Mouse (Mus musculus) liver, embryonic 14.5 days (tissue): Measurements from ENCODE around the gene Dhps. TPM values are rescaled to one million over a fixed set of nuclear protein-coding genes. Genes with fewer than 3 reads are reported as not detected.
A peak's percentile ranks its signal among the peaks of the same experiment; 100 is the strongest.

Experiments used
- ATAC-seq: fragments of 200-750 bp; cut with Nextera tagmentation; 2 replicates; pipeline ENCODE4 v1.8.0; 2017; ENCODE audit warnings: moderate number of reproducible peaks, mild to moderate bottlenecking, moderate library complexity; ENCODE audit not compliant: insufficient read depth
- DNase-seq, 3 experiments: peaks; one replicate each; pipeline ENCODE4 v3.0.0-alpha.2; 2012 to 2013; ENCODE audit warnings: low read depth in 3 of 3, low spot score in 3 of 3
- H3K27ac ChIP-seq: fragments of 300-500 bp; sonication (generic); 2 replicates; pipeline ENCODE4 v1.5.1; 2014; ENCODE audit warnings: moderate library complexity, mild to moderate bottlenecking, control low read depth, inconsistent platforms
- H3K27me3 ChIP-seq: fragments of 300-500 bp; sonication (generic); 2 replicates; pipeline ENCODE4 v1.6.1; 2014; ENCODE audit warnings: mild to moderate bottlenecking, low read length, moderate library complexity; ENCODE audit not compliant: control insufficient read depth, insufficient read depth
- H3K36me3 ChIP-seq: fragments of 300-500 bp; sonication (generic); replicated peaks from 2 replicates; pipeline ENCODE4 v1.6.1; 2014; ENCODE audit warnings: low read depth; ENCODE audit not compliant: control insufficient read depth, insufficient read depth
- H3K4me1 ChIP-seq, 2 experiments: fragments of 200-500 bp in 1 of 2; fragments of 300-500 bp in 1 of 2; sonication (generic) in 1 of 2; replicated peaks; 2 replicates each; pipeline ENCODE4 v1.6.1; 2012 to 2014; ENCODE audit warnings: antibody characterized with exemption in 1 of 2, inconsistent platforms in 1 of 2, low read length in 1 of 2; ENCODE audit not compliant: control insufficient read depth in 2 of 2, insufficient read depth in 2 of 2
- H3K4me2 ChIP-seq: fragments of 300-500 bp; sonication (generic); 2 replicates; pipeline ENCODE4 v1.6.1; 2014; ENCODE audit warnings: low read depth, mild to moderate bottlenecking, control low read depth, moderate library complexity
- H3K4me3 ChIP-seq, 2 experiments: fragments of 200-500 bp in 1 of 2; fragments of 300-500 bp in 1 of 2; sonication (generic) in 1 of 2; 2 replicates each; pipeline ENCODE4 v1.5.1; 2012 to 2014; ENCODE audit warnings: low read depth in 2 of 2, low read length in 2 of 2, mild to moderate bottlenecking in 2 of 2, control low read depth in 1 of 2, inconsistent platforms in 1 of 2, moderate library complexity in 1 of 2; ENCODE audit not compliant: insufficient read depth in 1 of 2
- H3K9ac ChIP-seq: fragments of 300-500 bp; sonication (generic); replicated peaks from 2 replicates; pipeline ENCODE4 v1.6.1; 2014; ENCODE audit warnings: mild to moderate bottlenecking, control low read depth, moderate library complexity
- H3K9me3 ChIP-seq: fragments of 300-500 bp; sonication (generic); 2 replicates; pipeline ENCODE4 v1.6.1; 2016; ENCODE audit warnings: low read length, mixed read lengths; ENCODE audit not compliant: control insufficient read depth
- CTCF ChIP-seq: IDR thresholded peaks from 2 replicates; pipeline ENCODE4 v1.5.1; 2016; ENCODE audit warnings: antibody characterized with exemption, low read depth, control low read depth
- EP300 ChIP-seq: IDR thresholded peaks from 2 replicates; pipeline ENCODE4 v1.6.1; 2016; ENCODE audit warnings: antibody characterized with exemption, low read depth
- WGBS: fragments of 180-500 bp; shearing (Covaris S2); extraction: QIAGEN DNeasy Blood & Tissue Kit; methylation state at CpG from one replicate; pipeline ENCODE4 v1.1.7; 2014; ENCODE audit not compliant: insufficient replicate concordance; 5-methylcytosine and 5-hydroxymethylcytosine counted together
- polyA plus RNA-seq, 2 experiments: library from polyadenylated mRNA; depleted of rRNA in 1 of 2; stranded (reverse) in 1 of 2; unstranded in 1 of 2; fragments of >200 nt; fragmentation: Nextera tagmentation in 1 of 2; extraction: Ambion mirVana in 1 of 2; gene quantifications; 2 replicates each; pipeline versions ENCODE4 v1.2.1 to v1.2.3; 2012 to 2014

Gene Dhps
- polyA plus RNA-seq, 2 experiments: 21.5 to 36.4 TPM

DNA sequence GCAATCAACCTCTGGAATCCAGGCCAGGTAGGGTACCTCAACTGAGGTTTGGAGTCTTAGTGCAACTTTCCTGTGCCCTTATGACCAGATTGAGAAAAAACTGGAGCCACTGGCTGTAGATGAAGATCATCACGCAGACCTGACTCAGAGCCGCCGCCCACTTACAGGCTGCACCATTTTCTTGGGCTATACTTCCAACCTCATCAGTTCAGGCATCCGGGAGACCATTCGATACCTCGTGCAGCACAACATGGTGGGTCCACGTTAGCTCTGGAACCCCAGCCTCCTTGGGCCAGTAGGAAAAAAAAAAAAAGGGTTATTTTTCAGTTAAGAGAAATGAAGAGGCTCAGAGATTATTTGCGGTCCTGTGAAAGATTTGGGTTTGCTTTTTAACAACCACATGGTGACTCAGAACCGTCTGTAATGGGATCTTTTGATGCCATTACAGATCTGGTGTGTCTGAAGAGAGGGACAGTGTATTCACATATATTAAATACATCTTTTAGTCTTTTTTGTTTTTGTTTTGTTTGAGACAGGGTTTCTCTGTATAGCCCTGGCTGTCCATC lies 890 bp downstream of the Dhps start:
- Histone ChIP-seq H3K27ac (peak overlapping the region; percentile 61; the same call in 1 of the 2 replicates), H3K4me3 (peak overlapping the region; percentile 78 to 79), H3K9ac (peak overlapping the region; percentile 77), H3K4me1 (peaks cover 32 to 38% of the 10 kb centered on the region in 2 experiments), H3K4me2 (peak overlapping the region; percentile 92), H3K9me3 (no peaks in the 10 kb centered on the region), H3K36me3 (peaks cover 19% of the 10 kb centered on the region), H3K27me3 (no peaks in the 10 kb centered on the region)
- no peak for ATAC-seq
- TF ChIP-seq CTCF (no peak), EP300 (no peak)
- WGBS: 28% methylated on average over 9 of the region's 9 CpGs
- no peak for DNase-seq

DNA sequence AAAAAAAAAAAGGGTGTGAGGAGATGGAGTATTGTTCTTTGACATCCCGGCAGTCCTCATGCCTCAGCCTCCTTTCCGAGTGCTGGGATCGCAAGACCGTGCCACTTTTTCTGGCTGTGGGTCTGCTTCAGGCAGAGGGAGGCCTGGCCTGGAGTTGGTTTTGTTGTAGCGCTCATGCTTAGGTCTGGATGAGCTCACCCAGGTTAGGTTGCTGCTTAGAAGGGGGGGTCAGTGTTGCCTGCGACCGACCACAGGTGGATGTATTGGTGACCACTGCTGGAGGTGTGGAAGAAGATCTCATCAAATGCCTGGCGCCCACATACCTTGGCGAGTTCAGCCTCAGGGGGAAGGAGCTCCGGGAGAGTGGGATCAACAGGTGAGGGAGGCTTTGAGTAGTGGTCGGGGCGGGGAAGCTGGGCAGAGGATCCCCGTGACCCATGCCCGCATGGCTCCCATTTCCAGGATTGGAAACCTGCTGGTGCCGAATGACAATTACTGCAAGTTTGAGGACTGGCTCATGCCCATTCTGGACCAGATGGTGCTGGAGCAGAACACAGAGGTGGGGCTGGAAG lies 1.6 kb downstream of the Dhps start:
- no peak for DNase-seq
- Histone ChIP-seq H3K9ac (no peak overlapping the region), H3K4me3 (no peak overlapping the region), H3K27me3 (no peaks in the 10 kb centered on the region), H3K9me3 (no peaks in the 10 kb centered on the region), H3K36me3 (peaks cover 22% of the 10 kb centered on the region), H3K4me2 (peak overlapping the region; percentile 92; the same call in 1 of the 2 replicates), H3K27ac (no peak overlapping the region), H3K4me1 (peaks cover 32 to 38% of the 10 kb centered on the region in 2 experiments)
- 89% methylated on average over 15 of the region's 15 CpGs for WGBS
- TF ChIP-seq EP300 (no peak), CTCF (no peak)
- ATAC-seq: no peak

DNA sequence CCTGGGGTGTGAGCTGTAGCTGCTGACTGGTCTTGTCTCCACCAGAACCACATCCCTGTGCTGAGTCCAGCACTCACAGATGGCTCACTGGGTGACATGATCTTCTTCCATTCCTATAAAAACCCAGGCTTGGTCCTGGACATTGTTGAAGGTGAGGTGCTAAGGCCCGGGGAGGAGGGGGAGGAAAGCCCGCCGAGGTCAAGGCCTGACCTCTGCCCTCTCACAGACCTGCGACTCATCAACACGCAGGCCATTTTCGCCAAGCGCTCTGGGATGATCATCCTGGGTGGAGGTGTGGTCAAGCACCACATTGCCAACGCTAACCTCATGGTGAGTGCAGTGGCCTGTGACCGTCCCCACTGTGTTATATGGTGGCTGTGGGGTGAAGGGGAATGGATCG lies 2.6 kb downstream of the Dhps start:
- ATAC-seq (no peak), DNase-seq (no peak)
- Histone ChIP-seq H3K9me3 (no peaks in the 10 kb centered on the region), H3K9ac (no peak overlapping the region), H3K4me1 (peaks cover 32 to 38% of the 10 kb centered on the region in 2 experiments), H3K27me3 (no peaks in the 10 kb centered on the region), H3K4me3 (no peak overlapping the region), H3K36me3 (peaks cover 29% of the 10 kb centered on the region), H3K27ac (no peak overlapping the region), H3K4me2 (no peak overlapping the region)
- TF ChIP-seq EP300 (no peak), CTCF (no peak)
- 82% methylated on average over 10 of the region's 10 CpGs for WGBS

DNA sequence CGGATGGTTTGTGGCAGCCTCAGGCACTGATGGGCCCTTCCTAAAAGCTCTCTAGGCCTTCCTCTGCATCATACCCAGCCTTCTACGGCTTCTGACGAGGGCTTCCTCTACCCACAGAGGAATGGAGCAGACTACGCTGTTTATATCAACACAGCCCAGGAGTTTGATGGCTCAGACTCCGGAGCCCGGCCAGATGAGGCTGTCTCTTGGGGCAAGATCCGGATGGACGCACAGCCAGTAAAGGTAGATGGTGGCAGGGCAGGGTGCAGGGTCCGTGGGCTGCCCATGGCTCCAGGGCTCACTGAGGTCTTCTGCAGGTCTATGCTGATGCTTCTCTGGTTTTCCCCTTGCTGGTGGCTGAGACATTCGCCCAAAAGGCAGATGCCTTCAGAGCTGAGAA lies 3.1 kb downstream of the Dhps start:
- 87% methylated on average over 10 of the region's 10 CpGs for WGBS
- TF ChIP-seq CTCF (no peak), EP300 (no peak)
- H3K9me3 ChIP-seq: no peaks in the 10 kb centered on the region
- peaks cover 32 to 40% of the 10 kb centered on the region in 2 experiments for H3K4me1 ChIP-seq
- no peak overlapping the region for H3K9ac ChIP-seq
- ATAC-seq (no peak), DNase-seq (no peak)
- no peaks in the 10 kb centered on the region for H3K27me3 ChIP-seq
- H3K27ac ChIP-seq: no peak overlapping the region
- no peak overlapping the region for H3K4me3 ChIP-seq
- H3K4me2 ChIP-seq: no peak overlapping the region
- peaks cover 29% of the 10 kb centered on the region for H3K36me3 ChIP-seq

DNA sequence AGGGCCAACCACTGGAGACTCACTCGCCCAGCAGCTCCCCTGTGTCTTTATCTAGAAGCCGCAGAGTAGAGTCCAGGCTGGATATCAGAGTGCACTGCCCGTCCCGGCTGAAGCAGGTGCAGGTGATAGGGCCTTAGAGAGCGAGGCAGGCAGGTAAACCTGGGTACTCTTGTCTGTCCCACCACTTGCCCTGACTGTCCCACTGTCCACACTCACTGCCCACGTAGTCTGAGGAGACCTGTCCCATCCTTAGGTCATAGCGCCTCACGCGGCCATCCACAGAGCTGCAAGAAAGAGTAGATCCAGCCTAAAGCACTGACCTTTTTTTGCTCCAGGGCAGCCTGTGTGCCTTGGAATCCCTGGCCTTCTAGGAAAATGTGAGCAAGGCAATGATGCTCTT lies 4.4 kb downstream of the Dhps start:
- H3K4me2 ChIP-seq: peak overlapping the region; percentile 55
- peak overlapping the region; percentile 71 for H3K27ac ChIP-seq
- ATAC-seq (peak; percentile 52), DNase-seq (peak in 2 of 3 experiments; percentile 49 to 51)
- 45% methylated on average over 9 of the region's 9 CpGs for WGBS
- peaks cover 29% of the 10 kb centered on the region for H3K36me3 ChIP-seq
- TF ChIP-seq CTCF (peak; percentile 81), EP300 (peak; percentile 82)
- peaks cover 30 to 38% of the 10 kb centered on the region in 2 experiments for H3K4me1 ChIP-seq
- H3K4me3 ChIP-seq: no peak overlapping the region
- no peaks in the 10 kb centered on the region for H3K9me3 ChIP-seq
- peak overlapping the region; percentile 24; the same call in 1 of the 2 replicates for H3K9ac ChIP-seq
- no peaks in the 10 kb centered on the region for H3K27me3 ChIP-seq
